Mouse (Mus musculus) spleen, adult 2 months (tissue): ENCODE data around the gene Snx8. TPM values are rescaled to one million over a fixed set of nuclear protein-coding genes. Genes with fewer than 3 reads are reported as not detected.

Experiments
- DNase-seq, 2 experiments: peaks; one replicate each; pipeline versions ENCODE4 v3.0.0 to v3.0.0-alpha.2; 2012 to 2021; ENCODE audit warnings: low spot score in 2 of 2, low read depth in 1 of 2
- H3K27ac ChIP-seq: fragments of 200-500 bp; 2 replicates; pipeline ENCODE4 v1.5.1; 2012; ENCODE audit warnings: low read length, inconsistent platforms; ENCODE audit not compliant: insufficient read depth
- H3K27me3 ChIP-seq: fragments of 200-500 bp; 2 replicates; pipeline ENCODE4 v1.6.1; 2012; ENCODE audit warnings: mild to moderate bottlenecking, moderate library complexity, low read length, inconsistent platforms; ENCODE audit not compliant: control insufficient read depth, insufficient read depth
- H3K36me3 ChIP-seq: fragments of 200-500 bp; 2 replicates; pipeline ENCODE4 v1.6.1; 2012; ENCODE audit warnings: mild to moderate bottlenecking, low read length, inconsistent platforms; ENCODE audit not compliant: control insufficient read depth, insufficient read depth
- H3K4me1 ChIP-seq: fragments of 200-500 bp; 2 replicates; pipeline ENCODE4 v1.6.1; 2011; ENCODE audit warnings: inconsistent platforms; ENCODE audit not compliant: control insufficient read depth, insufficient read depth, insufficient read length
- H3K4me3 ChIP-seq: fragments of 200-500 bp; 2 replicates; pipeline ENCODE4 v1.5.1; 2011; ENCODE audit warnings: mild to moderate bottlenecking, inconsistent platforms; ENCODE audit not compliant: insufficient read depth, insufficient read length; ENCODE audit errors: extremely low read depth
- CTCF ChIP-seq: fragments of 200-500 bp; IDR thresholded peaks from 2 replicates; pipeline ENCODE4 v1.5.1; 2011; ENCODE audit warnings: mild to moderate bottlenecking, inconsistent platforms; ENCODE audit not compliant: insufficient read depth, insufficient read length, insufficient replicate concordance; ENCODE audit errors: extremely low read depth
- POLR2A ChIP-seq: fragments of 200-500 bp; IDR thresholded peaks from 2 replicates; pipeline ENCODE4 v1.6.1; 2011; ENCODE audit warnings: low read depth, low read length, inconsistent platforms
- WGBS: fragments of 180-500 bp; shearing (Covaris S2); methylation state at CpG from one replicate; pipeline ENCODE4 v1.1.7; 2018; 5-methylcytosine and 5-hydroxymethylcytosine counted together
- polyA plus RNA-seq: library from polyadenylated mRNA; depleted of rRNA; stranded (reverse); fragments of >200 nt; gene quantifications from 2 replicates; pipeline ENCODE4 v1.2.3, GENCODE M21; 2012

The Snx8 gene
- polyA plus RNA-seq, 1 experiment = 42.3 TPM

GRCm38 (mm10) chr5:140364415-140364814 is 24.6 kb downstream of the Snx8 start:
- no peaks in the 10 kb centered on the region for H3K27me3 ChIP-seq
- no peak overlapping the region for H3K27ac ChIP-seq
- no peaks in the 10 kb centered on the region for H3K4me1 ChIP-seq
- DNase-seq = no peak
- WGBS = 90% methylated on average over 5 of the region's 5 CpGs
- TF ChIP-seq POLR2A (no peak), CTCF (no peak)
- no peak overlapping the region for H3K4me3 ChIP-seq
- peaks cover 11% of the 10 kb centered on the region for H3K36me3 ChIP-seq

GRCm38 (mm10) chr5:140359930-140360674 is 29.0 kb downstream of the Snx8 start:
- H3K27me3 ChIP-seq = no peaks in the 10 kb centered on the region
- peaks cover 36% of the 10 kb centered on the region for H3K36me3 ChIP-seq
- H3K4me3 ChIP-seq = no peak overlapping the region
- no peak for DNase-seq
- no peak for TF ChIP-seq CTCF
- TF ChIP-seq POLR2A = no peak
- no peaks in the 10 kb centered on the region for H3K4me1 ChIP-seq
- no peak overlapping the region for H3K27ac ChIP-seq
- WGBS = 94% methylated on average over 14 of the region's 14 CpGs

- no peak overlapping the region for H3K4me3 ChIP-seq
- no peaks in the 10 kb centered on the region for H3K27me3 ChIP-seq
- H3K36me3 ChIP-seq = peaks cover 56% of the 10 kb centered on the region
- no peak overlapping the region for H3K27ac ChIP-seq
- no peaks in the 10 kb centered on the region for H3K4me1 ChIP-seq
- DNase-seq = no peak
- 92% methylated on average over 3 of the region's 3 CpGs for WGBS
- TF ChIP-seq POLR2A = no peak
- TF ChIP-seq CTCF = no peak
These were observed 31.6 kb downstream of the Snx8 start for GRCm38 (mm10) chr5:140357466-140357865.

DNA sequence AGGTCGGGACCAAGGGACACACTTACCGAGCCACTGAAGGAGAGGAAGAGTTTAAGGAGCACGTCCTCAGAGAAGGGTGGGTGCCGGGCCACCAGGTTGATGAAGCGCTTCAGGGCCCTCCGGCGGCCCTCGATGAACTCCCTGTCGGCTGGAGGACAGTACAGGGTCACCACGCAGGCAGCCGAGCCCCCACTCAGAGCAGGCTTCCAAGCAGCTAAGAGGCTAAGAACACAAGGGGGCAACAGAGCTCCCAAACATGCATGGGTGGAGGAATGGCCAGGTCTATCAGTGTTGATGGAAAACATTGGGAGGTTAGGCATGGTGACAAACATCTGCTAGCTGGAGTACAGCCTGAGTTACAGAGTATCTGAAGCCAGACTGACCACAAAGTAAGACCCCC is 33.1 kb downstream of the Snx8 start:
- no peak for DNase-seq
- TF ChIP-seq CTCF (no peak), POLR2A (no peak)
- no peaks in the 10 kb centered on the region for H3K27me3 ChIP-seq
- no peak overlapping the region for H3K27ac ChIP-seq
- 91% methylated on average over 11 of the region's 11 CpGs for WGBS
- peaks cover 62% of the 10 kb centered on the region for H3K36me3 ChIP-seq
- no peak overlapping the region for H3K4me3 ChIP-seq
- no peaks in the 10 kb centered on the region for H3K4me1 ChIP-seq

DNA sequence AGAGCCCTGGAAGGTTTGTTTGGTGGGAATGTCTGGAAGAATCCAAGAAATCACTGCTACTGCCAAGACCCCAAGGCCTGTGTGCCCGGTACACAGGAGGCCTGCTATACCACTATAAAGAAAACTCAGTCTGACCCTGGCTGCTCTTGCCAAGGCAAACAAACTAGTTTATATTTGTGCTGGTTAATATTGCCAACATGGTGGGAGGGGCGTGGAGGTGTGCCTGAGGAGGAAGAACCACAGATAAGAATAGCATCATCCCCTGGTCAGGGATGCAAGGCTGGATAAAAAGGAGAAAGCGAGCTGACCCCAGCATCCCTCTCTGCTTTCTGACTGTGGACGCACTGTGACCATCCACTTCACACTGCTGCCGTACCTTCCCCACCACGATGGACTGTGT is 36.7 kb downstream of the Snx8 start:
- TF ChIP-seq POLR2A (no peak), CTCF (no peak)
- 95% methylated on average over 6 of the region's 6 CpGs for WGBS
- no peak overlapping the region for H3K4me3 ChIP-seq
- H3K4me1 ChIP-seq = no peaks in the 10 kb centered on the region; the same call in 1 of the 2 replicates
- no peak for DNase-seq
- H3K27ac ChIP-seq = no peak overlapping the region
- peaks cover 42% of the 10 kb centered on the region for H3K36me3 ChIP-seq
- H3K27me3 ChIP-seq = no peaks in the 10 kb centered on the region

- 94% methylated on average over 8 of the region's 8 CpGs for WGBS
- TF ChIP-seq CTCF (no peak), POLR2A (no peak)
- no peak for DNase-seq
- Histone ChIP-seq H3K27ac (no peak overlapping the region), H3K36me3 (peaks cover 40% of the 10 kb centered on the region), H3K4me1 (no peaks in the 10 kb centered on the region; the same call in 1 of the 2 replicates), H3K27me3 (no peaks in the 10 kb centered on the region), H3K4me3 (no peak overlapping the region)
These were observed 38.1 kb downstream of the Snx8 start for GRCm38 (mm10) chr5:140350731-140351497.
